Mouse (Mus musculus): ENCODE measurements around the gene Sirt1.

DNA sequence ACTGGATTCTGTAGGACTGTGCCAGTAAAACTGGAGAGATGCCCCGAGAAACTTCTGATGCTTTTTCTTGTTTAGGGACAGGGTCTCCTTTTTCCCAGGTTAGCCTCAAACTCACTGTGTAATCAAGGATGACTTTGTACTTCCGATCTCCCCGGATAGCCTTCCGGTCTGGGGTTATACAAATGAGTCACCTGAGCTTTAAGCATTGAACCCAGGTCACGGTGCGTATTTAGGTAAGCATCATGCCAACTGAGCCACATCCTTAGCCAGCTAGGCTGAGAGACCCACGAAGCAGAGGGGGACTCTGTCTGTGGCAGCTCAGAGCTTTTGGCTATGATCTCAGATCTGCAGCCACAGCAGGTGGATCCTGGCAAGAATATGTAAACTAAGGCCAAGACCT, 30.8 kb downstream of the Sirt1 start:
- no peak for TF ChIP-seq POLR2A (IDR thresholded peaks at IDR 0.05; ENCODE audit: insufficient read length, low read depth)
- TF ChIP-seq MYOG (IDR thresholded peaks at IDR 0.05; ENCODE audit: control insufficient read depth in 1 of 3, insufficient read depth in 1 of 3, insufficient read length in 2 of 3, low read depth in 2 of 3) = no peak
